Mouse (Mus musculus) forebrain, embryonic 13.5 days (tissue): ENCODE data around the gene Taar3. TPM values are rescaled to one million over a fixed set of nuclear protein-coding genes. Genes with fewer than 3 reads are reported as not detected.

Experiments used
- ATAC-seq: fragments of 200-750 bp; cut with Nextera tagmentation; 2 replicates; pipeline ENCODE4 v1.8.0; 2017
- H3K27ac ChIP-seq: fragments of 300-500 bp; sonication (generic); 2 replicates; pipeline ENCODE4 v1.5.1; 2015; ENCODE audit warnings: inconsistent platforms, mild to moderate bottlenecking, moderate library complexity
- H3K27me3 ChIP-seq: fragments of 300-500 bp; sonication (generic); 2 replicates; pipeline ENCODE4 v1.6.1; 2015; ENCODE audit warnings: mild to moderate bottlenecking, inconsistent platforms
- H3K36me3 ChIP-seq: fragments of 300-500 bp; sonication (generic); 2 replicates; pipeline ENCODE4 v1.6.1; 2015; ENCODE audit warnings: mild to moderate bottlenecking, inconsistent platforms; ENCODE audit not compliant: poor library complexity, severe bottlenecking
- H3K4me1 ChIP-seq: fragments of 300-500 bp; sonication (generic); 2 replicates; pipeline ENCODE4 v1.6.1; 2015; ENCODE audit warnings: inconsistent platforms
- H3K4me2 ChIP-seq: fragments of 300-500 bp; sonication (generic); 2 replicates; pipeline ENCODE4 v1.6.1; 2015; ENCODE audit warnings: inconsistent platforms, mild to moderate bottlenecking, moderate library complexity
- H3K4me3 ChIP-seq: fragments of 300-500 bp; sonication (generic); 2 replicates; pipeline ENCODE4 v1.5.1; 2015; ENCODE audit warnings: mild to moderate bottlenecking, inconsistent platforms
- H3K9ac ChIP-seq: fragments of 300-500 bp; sonication (generic); 2 replicates; pipeline ENCODE4 v1.6.1; 2015; ENCODE audit warnings: mild to moderate bottlenecking, inconsistent platforms
- H3K9me3 ChIP-seq: fragments of 300-500 bp; sonication (generic); replicated peaks from 2 replicates; pipeline ENCODE4 v1.6.1; 2016; ENCODE audit warnings: inconsistent platforms
- WGBS: fragments of 180-500 bp; shearing (Covaris S2); methylation state at CpG from one replicate; pipeline ENCODE4 v1.1.7; 2015; 5-methylcytosine and 5-hydroxymethylcytosine counted together
- polyA plus RNA-seq: library from polyadenylated mRNA; unstranded; fragments of >200 nt; fragmentation: Nextera tagmentation; extraction: Ambion mirVana; gene quantifications from 2 replicates; pipeline ENCODE4 v1.2.1, GENCODE M21; 2015

The Taar3 gene
- polyA plus RNA-seq, 1 experiment from 2014 or later, result not detected

DNA sequence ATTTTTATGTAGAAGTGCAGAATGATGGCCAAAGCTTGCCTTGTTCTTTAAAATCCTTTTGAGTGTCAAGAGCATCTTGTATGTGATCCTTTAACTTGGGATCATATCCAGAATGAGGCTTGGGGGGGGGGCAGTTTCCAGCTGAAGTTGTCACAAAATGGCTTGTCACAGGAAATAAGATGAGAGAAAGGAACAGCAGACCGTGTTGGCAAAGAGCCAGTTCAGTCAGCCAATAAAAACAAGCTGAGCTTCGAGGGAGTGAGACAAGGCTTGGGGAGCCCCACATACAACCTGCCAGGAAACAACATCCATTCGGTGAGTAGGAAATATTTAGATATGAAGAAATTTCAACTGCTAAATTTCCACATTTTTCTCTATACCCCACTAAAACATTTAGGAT is 14.1 kb downstream of the Taar3 start:
- peak; percentile 50; the same call in 1 of the 2 replicates for ATAC-seq

DNA sequence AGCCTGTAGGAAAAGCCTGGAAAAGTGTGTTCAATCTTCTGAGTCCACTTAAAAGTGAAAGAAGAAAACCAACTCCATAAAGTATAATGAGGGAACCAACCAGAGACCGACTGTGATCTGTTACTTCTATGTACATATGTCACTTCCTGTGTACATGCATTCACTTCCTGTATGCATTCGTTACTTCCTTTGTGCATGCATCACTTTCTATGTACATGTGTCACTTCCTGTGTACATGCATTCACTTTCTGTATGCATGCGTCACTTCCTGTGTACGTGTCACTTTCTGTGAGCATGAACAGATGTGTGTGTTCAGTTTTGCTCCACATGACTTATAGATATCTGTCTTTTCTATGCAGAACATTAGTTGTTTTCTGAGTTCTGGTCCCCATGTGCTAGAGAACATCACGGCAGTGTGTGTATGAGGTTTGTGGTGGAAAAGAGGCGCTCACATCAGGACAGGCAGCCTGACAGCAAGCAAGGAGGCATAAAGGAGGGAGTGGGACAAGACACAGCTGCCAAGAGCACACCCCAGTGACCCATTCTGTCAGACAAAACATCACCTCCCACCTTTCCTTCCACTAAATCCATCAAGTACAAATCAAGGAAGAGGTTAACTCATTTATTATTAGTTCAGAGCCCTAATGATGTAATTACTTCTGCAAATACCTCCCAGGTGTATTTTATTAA is 15.7 kb downstream of the Taar3 start:
- no peak overlapping the region for H3K4me3 ChIP-seq
- peaks cover 6% of the 10 kb centered on the region; the same call in 1 of the 2 replicates for H3K4me1 ChIP-seq
- no peak overlapping the region for H3K27ac ChIP-seq
- H3K36me3 ChIP-seq, result no peaks in the 10 kb centered on the region
- no peak overlapping the region for H3K4me2 ChIP-seq
- H3K9ac ChIP-seq, result no peak overlapping the region
- no peak for ATAC-seq
- no peaks in the 10 kb centered on the region for H3K9me3 ChIP-seq
- H3K27me3 ChIP-seq, result no peaks in the 10 kb centered on the region
- WGBS, result 94% methylated on average over 6 of the region's 6 CpGs

More for the DNA sequence above, 14.1 kb downstream of the Taar3 start:
- no peaks in the 10 kb centered on the region for H3K36me3 ChIP-seq
- 53% methylated on average over 3 of the region's 3 CpGs for WGBS
- H3K4me3 ChIP-seq, result no peak overlapping the region
- no peaks in the 10 kb centered on the region for H3K27me3 ChIP-seq
- no peaks in the 10 kb centered on the region for H3K9me3 ChIP-seq
- H3K4me2 ChIP-seq, result no peak overlapping the region
- H3K9ac ChIP-seq, result no peak overlapping the region
- H3K4me1 ChIP-seq, result peaks cover 6% of the 10 kb centered on the region; the same call in 1 of the 2 replicates
- no peak overlapping the region for H3K27ac ChIP-seq

DNA sequence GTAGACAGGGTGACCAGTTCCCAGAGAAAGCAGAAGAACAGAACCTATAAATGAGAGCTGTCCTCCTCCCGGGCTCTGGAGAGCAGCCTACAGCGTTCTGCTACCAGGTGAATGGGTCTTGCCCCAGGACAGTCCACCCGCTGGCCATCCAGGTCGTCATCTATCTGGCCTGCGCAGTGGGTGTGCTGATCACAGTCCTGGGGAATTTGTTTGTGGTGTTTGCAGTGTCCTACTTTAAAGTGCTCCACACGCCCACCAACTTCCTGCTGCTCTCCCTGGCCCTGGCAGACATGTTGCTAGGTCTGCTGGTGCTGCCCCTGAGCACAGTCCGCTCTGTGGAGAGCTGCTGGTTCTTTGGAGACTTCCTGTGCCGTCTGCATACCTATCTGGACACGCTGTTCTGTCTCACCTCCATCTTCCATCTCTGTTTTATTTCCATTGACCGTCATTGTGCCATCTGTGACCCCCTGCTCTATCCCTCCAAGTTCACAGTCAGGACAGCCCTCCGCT is 21.4 kb downstream of the Taar3 start, which contains the start of gene Taar5:
TSS of gene Taar5 (plus strand) at position 51 of the 510 bp plus-strand sequence.
- Histone ChIP-seq H3K4me1 (no peaks in the 10 kb centered on the region), H3K27ac (no peak within 1 kb of the TSS), H3K4me3 (no peak within 1 kb of the TSS), H3K4me2 (no peak within 1 kb of the TSS), H3K36me3 (no peaks in the 10 kb centered on the region), H3K9me3 (no peaks in the 10 kb centered on the region), H3K9ac (no peak within 1 kb of the TSS), H3K27me3 (no peaks in the 10 kb centered on the region)
- WGBS, result 90% methylated on average over 11 of the region's 11 CpGs
- ATAC-seq, result no peak

DNA sequence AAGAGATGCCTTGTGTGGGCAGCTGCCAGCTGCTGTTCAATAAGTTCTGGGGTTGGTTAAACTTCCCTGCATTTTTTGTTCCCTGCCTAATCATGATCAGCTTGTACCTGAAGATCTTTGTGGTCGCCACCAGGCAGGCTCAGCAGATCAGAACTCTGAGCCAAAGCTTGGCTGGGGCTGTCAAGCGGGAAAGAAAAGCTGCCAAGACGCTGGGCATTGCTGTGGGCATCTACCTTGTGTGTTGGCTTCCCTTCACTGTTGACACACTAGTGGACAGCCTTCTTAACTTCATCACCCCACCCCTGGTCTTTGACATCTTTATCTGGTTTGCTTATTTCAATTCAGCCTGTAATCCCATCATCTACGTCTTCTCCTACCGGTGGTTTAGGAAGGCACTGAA is 21.9 kb downstream of the Taar3 start:
- no peak for ATAC-seq
- Histone ChIP-seq H3K36me3 (no peaks in the 10 kb centered on the region), H3K9me3 (no peaks in the 10 kb centered on the region), H3K9ac (no peak overlapping the region), H3K4me1 (no peaks in the 10 kb centered on the region), H3K4me2 (no peak overlapping the region), H3K27ac (no peak overlapping the region), H3K27me3 (no peaks in the 10 kb centered on the region), H3K4me3 (no peak overlapping the region)
- 88% methylated on average over 5 of the region's 5 CpGs for WGBS

DNA sequence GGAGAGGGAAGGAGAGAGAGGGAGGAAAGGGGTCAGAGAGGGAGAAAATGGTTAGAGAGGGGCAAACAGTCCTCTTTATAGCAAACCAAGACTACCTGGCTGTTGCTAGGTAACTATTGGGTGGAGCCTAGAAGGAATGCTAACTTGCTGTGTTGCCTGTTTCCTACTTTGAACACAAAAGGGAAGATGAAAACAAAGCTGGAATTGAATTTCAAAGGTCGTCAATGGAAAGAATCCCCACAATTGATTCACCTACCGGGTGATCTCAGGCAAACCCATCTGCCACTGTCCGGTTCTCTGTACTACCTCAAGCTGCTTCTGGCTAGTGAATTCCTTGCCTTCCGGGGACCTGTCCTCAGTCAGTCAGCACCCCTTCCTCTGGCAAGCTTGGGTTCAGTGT is 28.6 kb downstream of the Taar3 start:
- Histone ChIP-seq H3K9me3 (no peaks in the 10 kb centered on the region), H3K27ac (no peak overlapping the region), H3K4me1 (no peaks in the 10 kb centered on the region), H3K9ac (no peak overlapping the region), H3K36me3 (no peaks in the 10 kb centered on the region), H3K27me3 (no peaks in the 10 kb centered on the region), H3K4me3 (no peak overlapping the region), H3K4me2 (no peak overlapping the region)
- no peak for ATAC-seq
- 44% methylated on average over 4 of the region's 4 CpGs for WGBS

DNA sequence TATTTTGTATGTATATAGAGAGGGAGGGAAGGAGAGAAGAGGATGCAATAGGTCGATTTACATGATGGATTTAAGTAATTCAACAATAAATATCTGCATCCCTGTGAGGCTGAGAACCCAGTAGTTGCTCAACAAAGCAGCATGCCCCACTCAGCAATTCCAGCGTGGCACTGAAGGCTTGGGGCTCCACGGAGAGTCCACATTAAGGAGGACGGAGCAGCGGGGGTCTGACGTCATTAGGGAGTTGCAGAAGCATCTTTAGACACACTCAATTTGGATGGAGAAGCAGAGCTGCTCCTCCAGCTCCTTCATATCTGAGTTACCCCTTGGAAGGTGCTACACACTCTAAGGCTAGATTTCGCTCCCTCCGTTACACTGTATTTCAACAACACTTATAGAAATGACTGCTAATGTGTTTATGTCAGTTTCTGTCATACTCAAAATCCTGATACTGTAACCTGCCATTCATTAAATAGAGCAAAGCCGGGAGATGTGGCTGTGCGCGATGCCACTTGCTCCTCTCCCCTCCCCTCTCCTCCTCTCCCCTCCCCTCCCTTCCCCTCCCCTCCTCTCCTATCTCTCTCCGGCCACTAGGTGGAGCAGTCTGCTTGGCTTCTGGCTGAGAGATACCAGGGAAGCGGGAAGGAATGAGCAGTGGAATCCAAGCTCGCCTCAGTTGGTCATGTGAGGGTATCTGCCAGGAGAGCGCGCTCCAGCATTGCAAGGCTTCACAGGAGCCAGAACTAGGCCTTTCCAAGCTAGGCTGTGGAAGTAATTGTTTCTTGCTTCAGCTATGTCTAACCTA is 29.7 kb downstream of the Taar3 start:
- no peaks in the 10 kb centered on the region for H3K36me3 ChIP-seq
- H3K9ac ChIP-seq, result no peak overlapping the region
- 44% methylated on average over 16 of the region's 16 CpGs for WGBS

DNA sequence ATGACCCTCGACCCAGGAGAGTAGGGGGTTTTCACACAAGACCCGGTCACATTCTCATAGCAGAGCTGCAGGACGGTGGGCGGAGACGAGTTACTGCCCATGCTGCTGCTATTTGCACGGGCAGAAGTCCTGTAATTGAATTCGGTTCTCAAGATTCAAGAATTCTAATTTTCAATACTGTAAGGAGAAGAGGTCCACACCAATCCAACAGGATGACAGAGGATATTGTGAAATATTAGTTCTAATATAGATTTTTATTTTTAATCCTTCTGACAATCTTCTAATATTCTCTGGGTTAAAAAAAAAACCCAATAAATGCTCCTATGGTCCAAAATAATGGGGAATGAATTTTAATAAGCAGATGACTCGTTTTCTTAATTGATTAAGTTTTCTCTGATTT is 36.2 kb downstream of the Taar3 start, which contains the start of gene Taar6:
TSS of gene Taar6 (minus strand) at position 101 of the 400 bp plus-strand sequence.
- no peaks in the 10 kb centered on the region for H3K36me3 ChIP-seq
- no peak for ATAC-seq
- H3K27ac ChIP-seq, result no peak within 1 kb of the TSS
- no peak within 1 kb of the TSS for H3K4me2 ChIP-seq
- H3K4me3 ChIP-seq, result no peak within 1 kb of the TSS
- no peaks in the 10 kb centered on the region for H3K27me3 ChIP-seq
- 85% methylated on average over 8 of the region's 8 CpGs for WGBS
- no peaks in the 10 kb centered on the region for H3K4me1 ChIP-seq
- no peak within 1 kb of the TSS for H3K9ac ChIP-seq
- H3K9me3 ChIP-seq, result no peaks in the 10 kb centered on the region

More for the DNA sequence above, 29.7 kb downstream of the Taar3 start:
- Histone ChIP-seq H3K4me3 (no peak overlapping the region), H3K9me3 (no peaks in the 10 kb centered on the region), H3K4me1 (no peaks in the 10 kb centered on the region), H3K4me2 (no peak overlapping the region), H3K27me3 (no peaks in the 10 kb centered on the region), H3K27ac (no peak overlapping the region)
- ATAC-seq, result peak; percentile 89

DNA sequence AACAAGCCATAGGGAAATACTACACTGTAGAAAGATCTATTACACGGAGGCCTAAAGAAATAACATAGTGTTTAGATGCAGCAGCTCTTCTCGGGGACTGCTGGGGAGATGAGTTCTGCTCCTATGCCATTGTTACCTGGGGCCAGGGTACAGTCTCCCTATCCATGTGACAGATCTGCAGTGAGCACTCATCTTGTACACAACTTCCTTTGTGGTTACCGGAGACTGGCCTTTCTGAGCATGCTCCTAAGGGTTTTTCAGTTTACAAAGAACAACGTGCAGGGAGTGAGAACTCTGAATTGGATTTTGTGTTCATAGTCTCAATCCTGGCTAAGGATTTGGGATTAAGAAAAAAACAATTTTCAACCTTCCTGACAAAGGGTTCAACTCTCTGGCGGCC is 37.1 kb downstream of the Taar3 start:
- WGBS, result 78% methylated on average over 5 of the region's 5 CpGs
- ATAC-seq, result no peak

DNA sequence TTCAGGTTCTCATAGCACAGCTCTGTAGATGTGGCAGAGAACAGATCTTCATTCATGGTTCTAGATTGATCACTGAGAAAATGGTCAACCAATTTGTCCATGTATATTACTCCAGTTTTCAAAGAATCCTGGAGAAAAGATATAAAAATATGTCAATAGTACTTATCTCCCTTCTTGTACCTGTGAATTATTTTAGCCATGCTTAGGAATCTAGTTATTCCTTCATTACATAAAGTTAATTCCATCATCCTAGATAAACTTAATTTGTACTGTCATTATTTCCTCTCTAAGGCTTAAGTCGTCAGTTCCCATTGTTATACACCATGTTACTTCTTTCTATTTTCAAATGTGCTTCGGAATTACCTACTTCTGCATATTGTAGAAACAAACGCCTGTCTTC is 44.0 kb downstream of the Taar3 start, which contains the start of gene Taar7a:
TSS of gene Taar7a (minus strand) at position 101 of the 400 bp plus-strand sequence.
- H3K9me3 ChIP-seq, result no peaks in the 10 kb centered on the region
- no peak for ATAC-seq
- WGBS, result 90% methylated on average over 3 of the region's 3 CpGs
- no peaks in the 10 kb centered on the region for H3K27me3 ChIP-seq
- no peak within 1 kb of the TSS for H3K4me2 ChIP-seq
- H3K4me3 ChIP-seq, result no peak within 1 kb of the TSS
- no peak within 1 kb of the TSS for H3K9ac ChIP-seq
- H3K36me3 ChIP-seq, result no peaks in the 10 kb centered on the region
- H3K27ac ChIP-seq, result no peak within 1 kb of the TSS
- H3K4me1 ChIP-seq, result no peaks in the 10 kb centered on the region

More for the DNA sequence above, 37.1 kb downstream of the Taar3 start:
- Histone ChIP-seq H3K27ac (no peak overlapping the region), H3K36me3 (no peaks in the 10 kb centered on the region), H3K4me1 (no peaks in the 10 kb centered on the region), H3K27me3 (no peaks in the 10 kb centered on the region), H3K4me3 (no peak overlapping the region), H3K4me2 (no peak overlapping the region), H3K9me3 (no peaks in the 10 kb centered on the region), H3K9ac (no peak overlapping the region)

DNA sequence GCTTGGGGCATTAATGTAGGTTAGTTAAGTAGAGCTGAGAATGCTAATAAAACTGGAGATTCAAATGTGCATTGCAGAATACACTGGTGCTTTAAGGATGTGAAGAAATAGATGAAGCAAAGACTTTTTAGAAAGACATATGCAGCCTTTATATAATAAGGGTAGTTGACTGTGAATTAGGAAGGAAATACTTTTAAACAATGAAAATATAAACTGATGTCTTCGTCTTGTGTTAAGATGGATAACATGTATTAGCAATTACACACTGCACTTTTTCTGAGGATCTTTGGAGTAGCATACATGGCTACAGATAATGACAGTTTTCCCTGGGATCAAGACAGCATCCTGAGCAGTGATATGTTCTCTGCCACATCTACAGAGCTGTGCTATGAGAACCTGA is 50.3 kb downstream of the Taar3 start, which contains the start of gene Taar7b:
TSS of gene Taar7b (plus strand) at position 301 of the 400 bp plus-strand sequence.
- H3K27ac ChIP-seq, result no peak within 1 kb of the TSS
- no peaks in the 10 kb centered on the region for H3K4me1 ChIP-seq
- H3K4me2 ChIP-seq, result no peak within 1 kb of the TSS
- no peaks in the 10 kb centered on the region for H3K36me3 ChIP-seq
- 92% methylated on average over 1 of the region's 1 CpGs for WGBS
- no peaks in the 10 kb centered on the region for H3K9me3 ChIP-seq
- no peaks in the 10 kb centered on the region for H3K27me3 ChIP-seq
- H3K4me3 ChIP-seq, result no peak within 1 kb of the TSS
- no peak for ATAC-seq
- no peak within 1 kb of the TSS for H3K9ac ChIP-seq
